Mouse (Mus musculus) C2C12 (cell line): Measurements from ENCODE around the gene Zfand3.

Experiments used
- CEBPB ChIP-seq: IDR thresholded peaks from one replicate; pipeline ENCODE4 v1.6.1; 2011; ENCODE audit warnings: low read depth, mild to moderate bottlenecking, control low read depth, moderate library complexity
- CTCF ChIP-seq: IDR thresholded peaks from one replicate; pipeline ENCODE4 v1.5.1; 2011; ENCODE audit not compliant: control insufficient read depth, insufficient read depth, insufficient read length
- FOSL1 ChIP-seq: IDR thresholded peaks from one replicate; pipeline ENCODE4 v1.8.0; 2011; ENCODE audit warnings: mild to moderate bottlenecking, low read length; ENCODE audit not compliant: poor library complexity, insufficient read depth, severe bottlenecking
- MYOD1 ChIP-seq: IDR thresholded peaks from one replicate; pipeline ENCODE4 v1.6.1; 2011; ENCODE audit warnings: low read depth; ENCODE audit not compliant: control insufficient read depth, insufficient read length
- MYOG ChIP-seq: IDR thresholded peaks from one replicate; pipeline ENCODE4 v1.6.1; 2011; ENCODE audit not compliant: control insufficient read depth, insufficient read length; ENCODE audit errors: extremely low read depth
- USF1 ChIP-seq: IDR thresholded peaks from one replicate; pipeline ENCODE4 v1.6.1; 2011; ENCODE audit warnings: low read depth, mild to moderate bottlenecking, control low read depth, moderate library complexity

GRCm38 (mm10) chr17:29979020-29979419 lies 25.5 kb upstream of the Zfand3 start:
- TF ChIP-seq FOSL1 (no peak), CTCF (no peak), CEBPB (no peak), USF1 (no peak), MYOD1 (no peak), MYOG (no peak)
